Comparison of ENCODE assay signal across 8 mouse cellular contexts in genomic region chr17:33909077-33909868, GRCm38 (mm10). TPM values are rescaled to one million over a fixed set of nuclear protein-coding genes. Genes with fewer than 3 reads are reported as not detected.
DNase-seq lines count a peak whose midpoint lies in the region; ATAC-seq lines count a peak whose summit lies in the region.

Gene Daxx (plus strand): TSS chr17:33909414.

- peaks cover 32% of the 10 kb centered on the region for H3K36me3 ChIP-seq in hindbrain, embryonic 12.5 days

- WGBS in hindbrain, embryonic 12.5 days: under 1% methylated on average over 68 of the region's 68 CpGs

- peak within 1 kb of the TSS; percentile 97 for H3K4me2 ChIP-seq in hindbrain, embryonic 12.5 days (replicated peaks)

- peak within 1 kb of the TSS; percentile 92 for H3K27ac ChIP-seq in hindbrain, embryonic 12.5 days

- peaks cover 23% of the 10 kb centered on the region for H3K4me1 ChIP-seq in hindbrain, embryonic 12.5 days

- ATAC-seq in hindbrain, embryonic 12.5 days (ENCODE audit: low FRiP score): peak; percentile 96

- DNase-seq in NIH3T3 (ENCODE audit: low read depth): peak; percentile 100
- DNase-seq in cerebellum, postnatal 10 days: peak; percentile 99 to 100
- peak; percentile 98 to 99 for DNase-seq in frontal cortex, postnatal 10 days (ENCODE audit: low spot score in 2 of 2)
- DNase-seq in layer of hippocampus, postnatal 14 days (ENCODE audit: low spot score in 2 of 2): peak; percentile 97 to 99
- peak; percentile 99 for DNase-seq in lung, postnatal 14 days
- DNase-seq in retina, adult 2 months (ENCODE audit: low read depth, low spot score): peak; percentile 94
- DNase-seq in thymus, postnatal 36 days: peak; percentile 98 to 99

- peak within 1 kb of the TSS; percentile 82 for H3K4me3 ChIP-seq in hindbrain, embryonic 12.5 days

- H3K9me3 ChIP-seq in hindbrain, embryonic 12.5 days (replicated peaks): no peaks in the 10 kb centered on the region

- peak within 1 kb of the TSS; percentile 87 for H3K9ac ChIP-seq in hindbrain, embryonic 12.5 days

- no peaks in the 10 kb centered on the region for H3K27me3 ChIP-seq in hindbrain, embryonic 12.5 days

RNA-seq across cellular contexts. Expression of gene Daxx, which starts in this region (rescaled TPM):
- polyA plus RNA-seq in hindbrain, embryonic 12.5 days (2016; fragmentation: Nextera tagmentation; extraction: Ambion mirVana): 55.5 and 61.2 TPM in 2 replicates
- total RNA-seq in layer of hippocampus, postnatal 14 days (2021): 10 to 100 TPM; 28.0 to 28.6 TPM

Comparison
In these comparisons a context has a peak if more than half of its experiments do, and no peak if none do; other contexts are left out.
1. Peak in every context shown above with its lines: DNase-seq, ATAC-seq, H3K4me3 ChIP-seq and H3K27ac ChIP-seq.